Mouse (Mus musculus): ENCODE data around the gene Ltbr. TPM values are rescaled to one million over a fixed set of nuclear protein-coding genes. Genes with fewer than 3 reads are reported as not detected.
"Not testable (repeated sequence)": the region's sequence is repeated elsewhere in the genome, so short reads cannot be mapped to it uniquely, and the experiment has no call there.

Ltbr gene
- polyA plus RNA-seq, 1 experiment from 2014 or later = 67.4 TPM

- not testable (repeated sequence) for DNase-seq (ENCODE audit: low spot score); H3K4me2 ChIP-seq (ENCODE audit: low read length); H3K27ac ChIP-seq (ENCODE audit: low read depth); H3K4me3 ChIP-seq (ENCODE audit: low read depth, low read length); ATAC-seq (replicated peaks; ENCODE audit: low FRiP score, low TSS enrichment, low read depth); H3K4me1 ChIP-seq (replicated peaks; ENCODE audit: control insufficient read depth, insufficient read depth, low read length); H3K9ac ChIP-seq (ENCODE audit: low read length); H3K27me3 ChIP-seq (replicated peaks; ENCODE audit: control insufficient read depth, insufficient read depth, low read length); H3K9me3 ChIP-seq (ENCODE audit: control insufficient read depth, low read length); H3K36me3 ChIP-seq (ENCODE audit: control insufficient read depth, insufficient read depth, low read length)
- WGBS = 93% methylated on average over 13 of the region's 13 CpGs
Measured at GRCm38 (mm10) chr6:125282721-125283120, 31.0 kb downstream of the Ltbr start.

DNA sequence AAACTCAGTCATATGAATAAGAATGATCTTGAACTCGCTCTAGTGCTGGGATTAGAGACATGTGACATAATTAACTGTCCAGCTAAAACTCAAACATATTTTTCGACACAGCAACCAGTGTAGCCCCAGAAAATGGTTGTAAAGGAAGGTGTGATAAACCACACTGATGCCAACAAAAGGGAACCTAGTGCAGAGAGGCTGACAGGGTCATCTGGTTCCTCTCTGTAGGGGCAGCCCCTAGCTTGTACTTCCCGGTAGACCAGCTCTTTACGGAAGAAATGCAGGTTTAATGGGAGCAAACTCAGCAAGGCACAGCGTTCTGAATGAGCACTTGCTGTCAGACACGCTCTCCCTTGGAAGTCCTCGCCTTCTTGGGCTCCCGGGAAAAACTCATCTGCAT lies 34.0 kb downstream of the Ltbr start:
- DNase-seq (ENCODE audit: low spot score) (no peak), ATAC-seq (replicated peaks; ENCODE audit: low FRiP score, low TSS enrichment, low read depth) (no peak)
- no peak overlapping the region for H3K9ac ChIP-seq (ENCODE audit: low read length)
- no peak overlapping the region for H3K4me2 ChIP-seq (ENCODE audit: low read length)
- H3K9me3 ChIP-seq (ENCODE audit: control insufficient read depth, low read length) = no peaks in the 10 kb centered on the region
- H3K36me3 ChIP-seq (ENCODE audit: control insufficient read depth, insufficient read depth, low read length) = no peaks in the 10 kb centered on the region
- 60% methylated on average over 8 of the region's 8 CpGs for WGBS
- no peak overlapping the region for H3K27ac ChIP-seq (ENCODE audit: low read depth)
- H3K4me3 ChIP-seq (ENCODE audit: low read depth, low read length) = no peak overlapping the region
- H3K4me1 ChIP-seq (replicated peaks; ENCODE audit: control insufficient read depth, insufficient read depth, low read length) = no peaks in the 10 kb centered on the region
- no peaks in the 10 kb centered on the region for H3K27me3 ChIP-seq (replicated peaks; ENCODE audit: control insufficient read depth, insufficient read depth, low read length)

GRCm38 (mm10) chr6:125274841-125275563 lies 38.7 kb downstream of the Ltbr start:
- Histone ChIP-seq H3K27ac (ENCODE audit: low read depth) (no peak overlapping the region), H3K9me3 (ENCODE audit: control insufficient read depth, low read length) (no peaks in the 10 kb centered on the region), H3K4me2 (ENCODE audit: low read length) (no peak overlapping the region), H3K36me3 (ENCODE audit: control insufficient read depth, insufficient read depth, low read length) (no peaks in the 10 kb centered on the region), H3K4me1 (replicated peaks; ENCODE audit: control insufficient read depth, insufficient read depth, low read length) (peaks cover 4% of the 10 kb centered on the region), H3K9ac (ENCODE audit: low read length) (no peak overlapping the region), H3K27me3 (replicated peaks; ENCODE audit: control insufficient read depth, insufficient read depth, low read length) (no peaks in the 10 kb centered on the region), H3K4me3 (ENCODE audit: low read depth, low read length) (no peak overlapping the region)
- DNase-seq (ENCODE audit: low spot score) (peak; percentile 66), ATAC-seq (replicated peaks; ENCODE audit: low FRiP score, low TSS enrichment, low read depth) (no peak)
- WGBS = 55% methylated on average over 15 of the region's 15 CpGs

DNA sequence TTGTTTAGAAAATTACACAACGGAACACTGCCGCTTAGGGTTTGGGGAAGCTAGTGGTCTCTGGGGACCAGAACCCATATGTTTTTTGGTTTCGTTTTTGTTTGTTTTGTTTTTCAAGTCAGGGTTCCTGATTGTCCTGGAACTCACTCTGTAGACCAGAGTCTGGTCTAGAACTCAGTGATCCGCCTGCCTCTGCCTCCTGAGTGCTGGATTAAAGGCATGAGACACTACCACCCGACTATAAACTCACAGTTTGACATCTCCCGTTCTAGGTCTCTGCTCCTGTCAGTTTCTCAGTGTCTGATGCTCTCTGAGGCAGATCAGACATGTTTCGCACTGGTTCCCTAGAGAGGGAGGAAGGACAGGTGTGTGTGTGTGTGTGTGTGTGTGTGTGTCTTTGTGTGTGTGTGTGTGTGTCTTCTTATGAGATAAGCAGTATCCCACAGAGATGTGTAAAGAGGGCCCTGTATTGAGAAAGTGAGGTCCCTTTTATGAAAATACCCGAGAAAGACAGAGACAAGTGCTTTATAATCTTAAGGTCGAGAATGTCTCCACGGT lies 41.4 kb downstream of the Ltbr start:
- Histone ChIP-seq H3K27ac (ENCODE audit: low read depth) (no peak overlapping the region), H3K4me3 (ENCODE audit: low read depth, low read length) (no peak overlapping the region), H3K9ac (ENCODE audit: low read length) (no peak overlapping the region), H3K36me3 (ENCODE audit: control insufficient read depth, insufficient read depth, low read length) (no peaks in the 10 kb centered on the region), H3K4me1 (replicated peaks; ENCODE audit: control insufficient read depth, insufficient read depth, low read length) (peaks cover 4% of the 10 kb centered on the region), H3K4me2 (ENCODE audit: low read length) (no peak overlapping the region), H3K9me3 (ENCODE audit: control insufficient read depth, low read length) (no peaks in the 10 kb centered on the region), H3K27me3 (replicated peaks; ENCODE audit: control insufficient read depth, insufficient read depth, low read length) (no peaks in the 10 kb centered on the region)
- ATAC-seq (replicated peaks; ENCODE audit: low FRiP score, low TSS enrichment, low read depth) = no peak
- 77% methylated on average over 10 of the region's 10 CpGs for WGBS
- no peak for DNase-seq (ENCODE audit: low spot score)

DNA sequence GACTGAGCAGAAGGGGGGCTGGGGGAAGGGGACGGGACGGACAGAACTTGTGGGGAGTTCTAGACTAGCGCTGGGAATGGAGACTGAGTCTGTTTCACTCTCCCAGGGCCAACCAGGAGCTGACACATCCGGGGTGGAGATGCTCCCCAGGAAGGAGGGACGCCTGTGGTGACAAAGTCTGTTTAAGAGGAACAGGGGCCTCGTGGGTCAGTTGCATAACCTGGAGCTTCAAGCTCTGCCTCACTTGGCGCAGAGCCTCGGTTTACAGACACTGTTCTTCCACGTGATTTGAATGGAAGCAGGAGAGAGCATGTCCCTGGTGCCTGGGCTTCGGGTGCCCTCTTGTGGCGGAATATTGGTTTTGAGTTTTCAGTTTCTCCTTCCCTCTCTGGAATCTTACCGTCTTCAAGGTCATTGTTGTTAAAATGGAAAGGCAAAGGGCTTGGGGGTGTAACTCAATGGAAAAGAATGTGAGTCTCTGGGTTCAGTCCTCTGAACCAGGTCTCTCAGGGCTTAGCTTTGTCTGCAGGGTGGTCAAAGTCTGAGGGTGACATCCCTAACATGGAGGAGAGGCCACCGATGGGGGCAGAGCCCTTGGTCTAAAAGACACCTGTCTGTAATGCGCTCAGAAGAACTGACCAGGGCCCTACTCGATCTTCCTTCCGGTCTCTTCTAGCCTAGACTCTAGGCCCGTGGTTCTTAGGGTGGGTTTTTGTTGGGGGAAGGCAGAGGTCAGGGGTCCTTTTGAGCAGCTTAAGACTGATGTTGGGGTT lies 42.0 kb downstream of the Ltbr start:
- peak; percentile 95 for DNase-seq (ENCODE audit: low spot score)
- ATAC-seq (replicated peaks; ENCODE audit: low FRiP score, low TSS enrichment, low read depth) = peak; percentile 87
- peaks cover 4% of the 10 kb centered on the region for H3K4me1 ChIP-seq (replicated peaks; ENCODE audit: control insufficient read depth, insufficient read depth, low read length)
- 16% methylated on average over 17 of the region's 17 CpGs for WGBS
- H3K9me3 ChIP-seq (ENCODE audit: control insufficient read depth, low read length) = no peaks in the 10 kb centered on the region
- no peak overlapping the region for H3K9ac ChIP-seq (ENCODE audit: low read length)
- H3K27ac ChIP-seq (ENCODE audit: low read depth) = no peak overlapping the region
- no peak overlapping the region for H3K4me3 ChIP-seq (ENCODE audit: low read depth, low read length)
- peak overlapping the region; percentile 44 for H3K4me2 ChIP-seq (ENCODE audit: low read length)
- H3K27me3 ChIP-seq (replicated peaks; ENCODE audit: control insufficient read depth, insufficient read depth, low read length) = no peaks in the 10 kb centered on the region
- H3K36me3 ChIP-seq (ENCODE audit: control insufficient read depth, insufficient read depth, low read length) = no peaks in the 10 kb centered on the region

DNA sequence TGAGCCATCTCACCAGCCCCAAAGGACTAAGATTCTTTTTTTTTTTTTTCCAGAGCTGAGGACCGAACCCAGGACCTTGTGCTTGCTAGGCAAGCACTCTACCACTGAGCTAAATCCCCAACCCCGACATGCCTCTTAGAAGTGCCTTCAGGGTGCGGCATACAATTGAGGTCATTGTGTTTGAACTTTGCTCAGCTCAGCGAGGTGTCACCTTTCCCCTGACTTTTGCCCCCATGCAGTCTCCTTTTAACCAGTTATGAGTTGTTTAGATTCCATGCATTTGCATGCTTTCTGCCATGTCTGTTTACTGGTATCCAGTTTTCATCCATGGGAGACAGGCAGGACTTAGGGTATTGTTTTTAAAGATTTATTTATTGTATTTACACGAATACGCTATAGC lies 44.9 kb downstream of the Ltbr start:
- 49% methylated on average over 6 of the region's 6 CpGs for WGBS
- no peak for ATAC-seq (replicated peaks; ENCODE audit: low FRiP score, low TSS enrichment, low read depth)
- no peak overlapping the region for H3K4me2 ChIP-seq (ENCODE audit: low read length)
- no peaks in the 10 kb centered on the region for H3K9me3 ChIP-seq (ENCODE audit: control insufficient read depth, low read length)
- H3K27me3 ChIP-seq (replicated peaks; ENCODE audit: control insufficient read depth, insufficient read depth, low read length) = no peaks in the 10 kb centered on the region
- H3K36me3 ChIP-seq (ENCODE audit: control insufficient read depth, insufficient read depth, low read length) = no peaks in the 10 kb centered on the region
- no peak overlapping the region for H3K27ac ChIP-seq (ENCODE audit: low read depth)
- no peak for DNase-seq (ENCODE audit: low spot score)
- no peak overlapping the region for H3K9ac ChIP-seq (ENCODE audit: low read length)
- H3K4me1 ChIP-seq (replicated peaks; ENCODE audit: control insufficient read depth, insufficient read depth, low read length) = peaks cover 4% of the 10 kb centered on the region
- H3K4me3 ChIP-seq (ENCODE audit: low read depth, low read length) = no peak overlapping the region

DNA sequence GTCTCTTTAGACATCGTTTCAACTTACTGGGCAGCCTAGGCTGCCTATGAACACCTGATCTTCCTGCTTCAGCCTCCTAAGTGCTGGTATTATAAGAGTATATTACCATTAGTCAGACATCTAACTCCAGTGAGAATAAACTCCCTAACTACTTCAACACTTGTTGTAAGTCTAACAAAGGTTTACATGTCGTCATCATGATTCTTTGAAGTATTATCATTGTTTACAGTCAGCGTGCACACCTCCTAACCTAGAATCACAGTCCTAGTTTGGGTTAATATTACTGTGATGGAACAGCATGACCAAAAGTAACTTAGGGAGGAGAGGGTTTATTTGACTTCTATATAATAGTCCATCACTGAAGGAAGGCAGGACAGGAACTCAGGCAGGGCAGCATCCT lies 46.2 kb downstream of the Ltbr start:
- WGBS = 77% methylated on average over 3 of the region's 3 CpGs
- H3K9ac ChIP-seq (ENCODE audit: low read length) = no peak overlapping the region
- no peak for ATAC-seq (replicated peaks; ENCODE audit: low FRiP score, low TSS enrichment, low read depth)

GRCm38 (mm10) chr6:125266600-125266999 lies 47.1 kb downstream of the Ltbr start:
- not testable (repeated sequence) for H3K36me3 ChIP-seq (ENCODE audit: control insufficient read depth, insufficient read depth, low read length); H3K9ac ChIP-seq (ENCODE audit: low read length); H3K4me1 ChIP-seq (replicated peaks; ENCODE audit: control insufficient read depth, insufficient read depth, low read length); ATAC-seq (replicated peaks; ENCODE audit: low FRiP score, low TSS enrichment, low read depth); H3K4me2 ChIP-seq (ENCODE audit: low read length); H3K4me3 ChIP-seq (ENCODE audit: low read depth, low read length); H3K27ac ChIP-seq (ENCODE audit: low read depth); H3K27me3 ChIP-seq (replicated peaks; ENCODE audit: control insufficient read depth, insufficient read depth, low read length); DNase-seq (ENCODE audit: low spot score); H3K9me3 ChIP-seq (ENCODE audit: control insufficient read depth, low read length)
- WGBS = 62% methylated on average over 6 of the region's 6 CpGs

More for the DNA sequence above, 46.2 kb downstream of the Ltbr start:
- Histone ChIP-seq H3K4me2 (ENCODE audit: low read length) (no peak overlapping the region), H3K36me3 (ENCODE audit: control insufficient read depth, insufficient read depth, low read length) (no peaks in the 10 kb centered on the region), H3K27ac (ENCODE audit: low read depth) (no peak overlapping the region), H3K4me3 (ENCODE audit: low read depth, low read length) (no peak overlapping the region), H3K4me1 (replicated peaks; ENCODE audit: control insufficient read depth, insufficient read depth, low read length) (peaks cover 4% of the 10 kb centered on the region), H3K27me3 (replicated peaks; ENCODE audit: control insufficient read depth, insufficient read depth, low read length) (no peaks in the 10 kb centered on the region), H3K9me3 (ENCODE audit: control insufficient read depth, low read length) (no peaks in the 10 kb centered on the region)
- no peak for DNase-seq (ENCODE audit: low spot score)
